Mouse (Mus musculus): ENCODE measurements at regions not wholly inside any gene's neighbourhood (a gene's known extent, or its start where the extent isn't known, plus 50 kb on each side); places are given as distances from the start of the nearest gene placed in this dataset.

DNA sequence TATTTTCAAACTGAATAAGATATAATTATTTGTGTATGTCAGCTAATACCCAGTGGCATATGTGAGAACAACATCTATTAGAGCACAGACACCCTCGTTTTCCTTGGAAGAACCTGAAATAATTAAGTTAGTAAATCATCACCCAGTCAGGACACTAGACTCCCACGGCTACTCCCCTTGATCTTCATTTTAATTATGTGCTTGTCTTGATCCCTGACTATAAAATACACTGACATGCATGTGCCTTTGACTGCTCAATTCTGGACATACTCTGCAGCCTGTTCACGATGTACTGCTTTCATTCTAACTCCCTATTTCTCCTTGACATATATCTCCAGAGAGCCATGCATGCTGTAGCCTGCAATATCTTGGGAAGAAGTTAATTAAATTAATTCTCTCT, 232.7 kb upstream of the Atxn7l3b start:
- TF ChIP-seq MAFK (IDR thresholded peaks at IDR 0.05; ENCODE audit: insufficient read depth, low read depth, low read length) (no peak), ZC3H11A (IDR thresholded peaks at IDR 0.05; ENCODE audit: borderline replicate concordance, low read depth, low read length) (no peak), HCFC1 (IDR thresholded peaks at IDR 0.05; ENCODE audit: borderline replicate concordance, insufficient read depth, low read length) (no peak), ZNF384 (IDR thresholded peaks at IDR 0.05; ENCODE audit: low read depth, low read length) (no peak)
